Mouse (Mus musculus) brown adipose tissue, adult 24 weeks (tissue): Measurements from ENCODE around the gene Usp28. TPM values are rescaled to one million over a fixed set of nuclear protein-coding genes. Genes with fewer than 3 reads are reported as not detected.
A peak's percentile ranks its signal among the peaks of the same experiment; 100 is the strongest.
"Not testable (repeated sequence)": the region's sequence is repeated elsewhere in the genome, so short reads cannot be mapped to it uniquely, and the experiment has no call there.

Source experiments
- H3K27ac ChIP-seq: fragments of 200-500 bp; replicated peaks from 2 replicates; pipeline ENCODE4 v1.5.1; 2012; ENCODE audit warnings: low read depth, mild to moderate bottlenecking, low read length
- H3K4me1 ChIP-seq: fragments of 200-500 bp; 2 replicates; pipeline ENCODE4 v1.6.1; 2012; ENCODE audit warnings: low read length, mixed read lengths; ENCODE audit not compliant: control insufficient read depth, insufficient read depth, insufficient read length
- H3K4me3 ChIP-seq: fragments of 200-500 bp; 2 replicates; pipeline ENCODE4 v1.5.1; 2012; ENCODE audit warnings: low read depth, mild to moderate bottlenecking, low read length, moderate library complexity; ENCODE audit not compliant: insufficient read depth
- polyA plus RNA-seq: library from polyadenylated mRNA; stranded (reverse); fragments of >200 nt; gene quantifications from 2 replicates; pipeline ENCODE4 v1.2.4, GENCODE M21; 2012; ENCODE audit not compliant: missing spikeins, insufficient read depth, insufficient read length

Usp28 gene
- 5.5 and 9.6 TPM in 2 replicates for polyA plus RNA-seq

DNA sequence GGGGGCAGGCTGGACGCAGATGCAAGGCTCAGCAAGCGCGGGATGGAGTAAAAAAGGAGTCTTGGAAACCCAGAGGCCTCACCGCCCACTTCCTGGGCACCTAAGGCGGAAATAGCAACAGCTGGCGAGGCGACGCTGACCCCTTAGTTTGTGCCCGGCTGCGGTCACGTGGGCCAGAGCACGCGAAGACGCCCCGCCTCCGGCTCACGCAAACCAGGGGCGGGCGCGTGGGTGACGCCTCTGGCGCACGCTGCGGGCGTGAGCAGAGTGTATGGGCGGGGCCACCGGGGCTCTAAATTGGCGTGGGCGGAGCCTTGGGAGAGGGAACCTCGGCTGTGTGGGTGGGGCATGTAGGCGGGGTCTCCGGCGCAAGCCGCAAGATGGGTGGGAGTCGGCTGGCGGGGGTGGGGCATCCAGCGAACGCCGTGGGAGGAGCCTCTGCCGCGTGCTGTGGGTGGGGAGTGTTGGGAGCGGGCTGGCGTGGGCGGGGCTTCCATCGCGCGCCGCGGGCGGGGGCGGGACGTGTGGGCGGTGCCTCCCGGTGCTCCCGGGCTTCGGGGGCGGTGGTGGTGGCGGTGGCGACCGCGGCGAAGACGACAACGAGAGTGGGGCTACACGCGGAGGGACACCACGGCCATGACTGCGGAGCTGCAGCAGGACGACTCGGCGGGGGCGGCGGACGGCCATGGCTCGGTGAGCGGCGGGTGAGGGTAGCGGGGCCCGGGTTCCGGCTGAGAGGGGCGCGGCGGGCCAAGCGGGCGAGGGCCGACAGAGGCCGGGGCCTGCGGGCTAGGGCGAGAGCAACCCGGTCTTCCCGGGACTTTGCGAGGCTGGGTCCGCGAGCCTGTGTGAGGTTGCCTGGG is at the start of gene Usp28:
Gene Usp28 (plus strand): TSS at position 531 of the 863 bp plus-strand sequence.
- Histone ChIP-seq H3K4me3 (peak within 1 kb of the TSS; percentile 79), H3K4me1 (peaks cover 5% of the 10 kb centered on the region; the same call in 1 of the 2 replicates), H3K27ac (peak within 1 kb of the TSS; percentile 74)

DNA sequence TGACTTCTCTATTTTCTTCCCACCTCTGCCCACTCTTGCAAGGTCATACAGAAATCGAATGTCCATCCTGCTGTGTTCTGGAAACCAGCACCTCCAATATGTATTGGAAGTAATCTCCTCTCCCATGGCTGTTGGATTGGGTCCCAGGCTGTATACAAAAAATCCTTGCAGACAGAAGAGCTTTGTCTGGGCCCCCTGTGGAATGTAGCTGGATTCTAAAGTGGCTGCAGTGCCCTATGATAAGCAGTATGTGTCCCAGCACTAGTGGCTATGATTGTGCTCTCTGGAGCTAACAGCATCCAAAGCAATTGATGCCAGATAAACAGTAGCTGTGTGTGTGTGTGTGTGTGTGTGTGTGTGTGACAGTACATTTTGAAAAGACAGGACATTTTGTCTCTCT is 42.8 kb upstream of the Usp28 start:
- Histone ChIP-seq H3K4me1 (no peaks in the 10 kb centered on the region), H3K4me3 (no peak overlapping the region), H3K27ac (no peak overlapping the region)

DNA sequence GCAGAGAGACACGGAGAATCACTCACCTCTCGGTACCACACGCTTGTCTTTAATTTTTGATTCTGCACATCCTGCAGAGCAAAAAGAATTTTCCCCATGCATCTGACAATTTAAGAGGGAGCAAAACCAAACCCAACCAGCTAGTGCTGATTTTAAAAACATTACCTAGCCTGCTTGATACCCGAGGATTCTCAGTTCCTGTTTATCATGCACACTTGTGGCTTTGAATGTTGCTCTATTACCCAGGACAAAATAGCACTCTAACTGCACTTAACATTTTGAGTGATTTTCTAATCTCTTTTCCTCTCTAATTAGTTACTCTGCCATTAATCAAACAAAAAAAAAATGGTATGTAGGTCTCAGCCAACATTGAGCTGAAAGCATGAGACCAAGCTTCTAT is 37.6 kb upstream of the Usp28 start:
- no peak overlapping the region for H3K4me3 ChIP-seq
- no peaks in the 10 kb centered on the region for H3K4me1 ChIP-seq
- no peak overlapping the region for H3K27ac ChIP-seq

DNA sequence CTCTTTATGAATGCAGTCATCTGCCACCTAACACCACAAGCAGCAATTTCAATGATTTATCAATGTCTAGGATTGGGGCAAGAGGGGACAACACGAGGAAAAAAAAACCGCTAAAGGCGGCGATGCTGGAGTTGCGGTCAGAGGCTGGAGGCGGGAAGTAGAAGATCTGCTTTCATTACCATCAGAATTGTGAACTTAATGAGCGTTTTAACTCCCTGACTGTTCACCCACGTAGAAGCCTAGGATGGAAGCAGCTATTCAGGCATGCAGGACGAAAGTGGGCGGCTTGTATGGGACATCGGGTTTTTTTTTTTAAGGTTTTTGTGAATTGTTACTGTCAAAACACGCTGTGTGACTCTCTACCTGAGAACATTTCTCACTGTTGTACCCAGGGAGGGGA is 23.9 kb upstream of the Usp28 start:
- Histone ChIP-seq H3K4me3 (no peak overlapping the region), H3K27ac (no peak overlapping the region), H3K4me1 (no peaks in the 10 kb centered on the region)

DNA sequence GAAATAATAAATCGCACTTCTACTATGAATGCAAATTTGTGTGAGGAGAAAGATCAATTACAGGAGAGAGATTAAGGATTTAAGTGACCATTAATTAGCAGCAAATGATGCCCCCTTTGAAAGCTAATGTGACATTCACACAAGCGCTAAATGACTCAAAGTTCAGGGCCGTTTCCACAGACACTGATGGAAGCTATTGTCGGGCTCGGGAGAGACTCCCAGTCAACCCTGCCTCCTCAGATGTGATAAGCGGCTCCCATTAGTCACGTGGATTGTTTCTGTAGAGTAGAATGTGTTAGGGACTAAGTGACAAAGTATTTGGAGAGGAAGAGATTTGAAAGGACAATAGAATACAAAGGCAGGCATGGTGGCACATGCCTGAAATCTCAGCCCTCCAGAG is 23.0 kb upstream of the Usp28 start:
- Histone ChIP-seq H3K4me3 (no peak overlapping the region), H3K4me1 (no peaks in the 10 kb centered on the region), H3K27ac (no peak overlapping the region)

DNA sequence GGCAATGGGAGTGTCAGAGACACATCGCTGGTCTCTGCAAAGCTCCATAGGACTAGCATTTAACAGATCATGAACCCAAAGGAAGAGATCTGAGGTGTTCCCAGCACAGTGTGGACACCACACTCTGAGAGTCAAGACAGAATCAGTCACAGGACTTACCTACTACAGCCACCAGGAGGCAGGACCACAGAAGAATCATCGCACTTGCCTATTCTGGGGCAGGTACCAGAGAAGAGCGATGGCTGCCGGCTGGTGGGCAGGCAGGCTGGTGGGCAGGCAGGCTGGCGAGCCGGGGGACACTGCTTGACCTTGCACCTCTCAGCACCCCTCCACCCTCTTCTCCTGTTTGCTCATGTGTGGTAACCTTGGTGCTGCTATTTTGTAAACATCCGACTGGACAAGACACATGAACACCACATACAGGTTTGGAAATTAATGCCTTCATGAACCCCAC is 20.6 kb upstream of the Usp28 start, which contains the start of gene Htr3b:
Gene Htr3b (minus strand): TSS at position 404 of the 454 bp plus-strand sequence.
- Histone ChIP-seq H3K4me1 (no peaks in the 10 kb centered on the region), H3K4me3 (no peak within 1 kb of the TSS), H3K27ac (no peak within 1 kb of the TSS)

DNA sequence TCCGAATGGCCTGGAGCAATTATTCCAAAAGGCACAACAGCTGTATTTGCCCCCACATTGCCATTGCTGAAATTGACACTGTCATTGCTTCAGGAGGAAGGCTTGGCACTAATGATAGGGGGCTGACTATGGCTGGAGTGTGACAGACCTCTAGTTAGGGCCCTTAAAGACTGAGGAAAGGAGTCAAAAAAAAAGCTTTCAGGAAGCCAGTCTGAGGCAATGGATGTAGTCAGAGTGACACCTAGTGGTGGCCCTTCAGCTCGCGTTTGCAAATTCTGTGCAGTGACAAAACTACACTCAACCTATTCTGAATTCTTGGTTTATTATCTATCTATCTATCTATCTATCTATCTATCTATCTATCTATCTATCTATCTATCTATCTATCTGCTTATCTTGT is 12.7 kb upstream of the Usp28 start:
- Histone ChIP-seq H3K4me1 (no peaks in the 10 kb centered on the region), H3K27ac (no peak overlapping the region), H3K4me3 (no peak overlapping the region)

DNA sequence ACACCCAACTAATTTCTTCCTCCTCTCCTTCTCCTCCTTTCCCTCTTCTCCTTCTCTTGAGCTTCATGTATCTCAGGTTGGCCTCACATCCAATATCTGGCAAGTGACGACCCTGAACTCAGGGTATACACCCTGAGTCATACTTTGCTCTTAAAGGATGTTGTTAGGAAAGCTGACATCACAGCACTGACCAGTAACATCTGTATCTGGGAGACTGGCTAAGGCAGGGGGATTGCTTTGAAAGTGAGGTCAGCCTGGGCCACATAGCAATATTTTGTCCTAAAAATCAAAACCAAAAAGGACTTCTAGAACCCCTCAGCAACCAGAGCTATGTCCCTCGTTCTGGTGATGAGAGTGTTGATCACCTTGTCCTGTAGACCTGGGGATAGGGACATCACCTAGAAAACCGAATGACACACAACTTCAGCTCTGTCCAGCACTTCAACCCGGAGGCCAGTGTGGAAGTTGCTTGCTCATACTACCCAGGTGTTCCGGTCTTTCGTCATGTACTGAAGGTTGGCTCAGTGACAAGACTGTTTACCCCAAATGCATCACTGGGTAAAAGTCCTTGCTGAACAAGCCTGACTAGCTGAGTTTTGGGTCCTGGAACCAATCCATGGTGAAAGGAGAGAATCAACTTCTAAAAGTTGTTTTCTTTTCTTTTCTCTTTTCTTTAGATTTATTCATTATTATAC is 8.4 kb upstream of the Usp28 start:
- H3K4me1 ChIP-seq = no peaks in the 10 kb centered on the region; the same call in 1 of the 2 replicates
- H3K4me3 ChIP-seq = no peak overlapping the region
- H3K27ac ChIP-seq = no peak overlapping the region

DNA sequence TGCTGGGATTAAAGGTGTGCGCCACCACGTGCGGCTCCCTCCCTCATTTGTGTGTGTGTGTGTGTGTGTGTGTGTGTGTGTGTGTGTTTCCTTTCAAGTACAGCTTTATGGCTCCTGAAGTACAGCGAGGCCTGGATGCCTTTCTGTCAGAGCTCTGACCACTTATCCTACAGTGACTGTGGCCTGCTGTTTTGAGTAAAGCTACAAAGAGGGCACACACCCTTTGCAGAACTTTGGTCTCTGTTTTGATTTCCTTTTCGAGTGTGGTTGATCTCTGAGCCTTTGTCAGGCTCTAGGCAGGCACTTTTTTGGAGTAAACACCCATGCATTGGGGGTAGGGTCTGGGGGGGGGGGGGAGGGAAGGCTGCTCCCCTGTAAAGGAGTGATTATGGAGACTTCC is 4.8 kb upstream of the Usp28 start:
- no peak overlapping the region for H3K27ac ChIP-seq
- no peak overlapping the region for H3K4me3 ChIP-seq
- H3K4me1 ChIP-seq = no peaks in the 10 kb centered on the region; the same call in 1 of the 2 replicates

DNA sequence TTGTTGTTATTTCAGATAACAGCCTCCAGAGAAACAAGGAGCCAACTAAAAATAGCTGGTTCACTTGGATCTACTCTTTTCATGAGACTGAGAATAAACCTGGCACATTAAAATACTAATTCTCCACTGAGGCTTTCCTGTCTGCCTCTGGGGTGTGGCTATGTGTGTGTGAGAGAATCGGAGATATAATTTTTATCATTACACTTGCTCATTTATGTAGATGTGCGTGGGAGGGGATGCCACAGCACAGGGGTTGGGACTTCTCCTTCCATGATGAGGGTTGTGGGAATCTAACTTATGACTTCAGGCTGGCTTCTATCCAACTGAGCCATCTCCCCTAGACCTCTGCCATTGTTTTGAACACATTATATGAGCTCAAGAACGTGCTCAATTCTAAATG is 4.4 kb upstream of the Usp28 start:
- H3K4me3 ChIP-seq = no peak overlapping the region
- H3K27ac ChIP-seq = no peak overlapping the region
- H3K4me1 ChIP-seq = no peaks in the 10 kb centered on the region; the same call in 1 of the 2 replicates

DNA sequence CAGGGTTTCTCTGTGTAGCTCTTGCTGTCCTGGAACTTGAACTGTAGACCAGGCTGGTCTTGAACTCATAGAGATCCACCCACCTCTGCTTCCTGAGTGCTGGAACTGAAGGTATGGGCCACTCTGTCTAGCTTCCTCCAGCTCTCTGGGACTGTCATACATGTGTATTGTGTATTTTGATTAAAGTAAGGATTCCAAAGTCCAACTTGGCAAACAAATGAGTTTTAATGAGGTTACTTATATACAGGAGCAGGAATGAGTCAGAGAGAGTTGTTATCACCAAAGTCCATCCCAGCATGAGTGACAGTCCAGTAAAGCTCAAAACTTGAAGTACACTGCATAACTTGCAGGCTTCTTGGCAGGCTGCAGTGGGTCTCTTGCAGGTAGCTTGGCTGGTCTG is 3.3 kb upstream of the Usp28 start:
- Histone ChIP-seq H3K27ac (no peak overlapping the region; the same call in 1 of the 2 replicates), H3K4me1 (no peaks in the 10 kb centered on the region; the same call in 1 of the 2 replicates), H3K4me3 (no peak overlapping the region)

DNA sequence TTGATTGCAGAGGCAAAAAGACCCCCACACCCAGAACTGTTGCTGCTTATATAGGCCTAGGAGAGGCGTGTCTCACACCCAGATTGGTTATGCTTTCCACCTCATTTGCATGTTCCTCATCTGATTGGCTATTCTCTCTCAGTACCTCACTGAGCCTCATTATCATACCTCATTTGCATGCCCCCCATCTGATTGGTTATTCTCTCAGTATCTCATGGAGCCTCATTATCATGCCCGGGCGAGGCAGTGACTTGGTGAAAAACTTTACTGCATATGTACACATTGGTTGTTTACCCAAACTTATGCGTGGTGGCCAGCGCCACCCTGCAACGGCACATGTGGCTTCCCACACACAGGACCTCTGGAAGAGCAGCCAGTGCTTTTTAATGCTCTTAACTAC is 1.4 kb upstream of the Usp28 start:
- H3K4me3 ChIP-seq, H3K4me1 ChIP-seq, H3K27ac ChIP-seq: not testable (repeated sequence)

DNA sequence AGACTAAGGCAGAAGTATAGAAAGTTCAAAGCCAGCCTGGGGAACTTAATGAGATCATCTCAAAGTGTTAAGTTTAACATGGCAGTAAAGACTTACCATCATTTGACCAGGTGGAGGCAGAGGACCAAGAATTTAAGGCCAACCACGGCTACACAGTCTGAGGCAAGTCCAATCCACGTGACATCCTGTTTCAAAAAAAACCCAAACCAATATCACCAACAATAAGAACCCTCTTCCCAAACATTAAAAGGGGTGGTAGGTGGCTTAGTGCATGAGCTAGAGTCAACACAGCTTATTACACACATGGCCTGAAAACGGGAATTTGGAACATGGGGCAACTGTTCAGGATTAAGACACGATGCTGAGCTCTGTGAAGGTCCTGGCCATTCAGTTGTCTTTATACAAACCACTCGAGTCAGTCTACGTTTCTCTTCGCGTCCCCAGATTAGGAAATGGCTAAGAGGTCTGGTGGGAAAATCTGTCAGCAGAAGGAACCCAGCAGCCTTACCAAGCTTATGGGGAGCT is 793 bp upstream of the Usp28 start:
- Histone ChIP-seq H3K27ac (peak overlapping the region; percentile 74), H3K4me3 (peak overlapping the region; percentile 63), H3K4me1 (peaks cover 5% of the 10 kb centered on the region; the same call in 1 of the 2 replicates)

DNA sequence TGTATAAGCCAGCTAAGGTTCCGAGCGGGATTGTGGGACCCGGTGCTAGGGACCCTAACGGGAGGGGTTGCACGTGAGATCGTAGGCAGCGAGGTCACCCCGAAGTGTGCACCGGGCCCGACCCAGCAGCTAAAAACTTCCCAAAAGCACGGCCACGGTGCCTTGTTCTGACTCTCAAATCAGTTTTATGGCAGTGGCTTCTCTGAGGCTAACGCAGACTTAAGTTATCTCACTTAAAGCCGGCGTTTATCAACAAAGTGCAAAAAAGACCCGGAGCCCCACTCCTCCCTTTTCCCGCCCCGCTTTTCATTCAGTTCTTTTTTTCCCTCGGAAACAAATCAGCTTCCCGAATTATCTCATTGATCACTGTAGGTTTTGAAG is 523 bp downstream of the Usp28 start:
- H3K4me3 ChIP-seq = peak overlapping the region; percentile 79
- H3K4me1 ChIP-seq = peaks cover 5% of the 10 kb centered on the region; the same call in 1 of the 2 replicates
- H3K27ac ChIP-seq = no peak overlapping the region; the same call in 1 of the 2 replicates

DNA sequence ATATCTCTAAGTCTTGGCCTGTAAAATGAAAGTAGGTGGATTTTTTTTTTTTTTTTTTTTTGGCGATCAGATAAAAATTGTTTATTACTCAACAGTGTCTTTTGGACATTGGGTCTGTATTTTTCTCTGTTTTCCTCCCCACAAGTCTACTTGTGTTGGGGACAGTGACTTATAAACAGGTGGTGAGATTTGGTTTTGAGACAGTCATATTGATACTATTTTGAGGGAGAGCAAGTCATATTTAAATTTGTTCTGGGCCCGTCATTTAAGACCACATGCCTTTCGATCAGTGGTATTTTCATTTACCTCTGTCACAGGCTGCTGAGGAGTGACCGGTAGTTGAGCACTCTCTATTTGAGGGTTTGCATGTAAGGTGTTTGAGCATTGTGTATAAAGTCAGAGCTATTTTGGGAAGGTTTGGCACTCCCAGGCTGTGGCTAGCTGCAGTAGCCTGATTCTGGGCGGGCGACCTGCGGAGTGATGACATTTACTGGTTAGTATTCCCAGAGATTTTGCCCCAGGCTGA is 1.5 kb downstream of the Usp28 start:
- peaks cover 5% of the 10 kb centered on the region; the same call in 1 of the 2 replicates for H3K4me1 ChIP-seq
- H3K4me3 ChIP-seq = peak overlapping the region; percentile 11; the same call in 1 of the 2 replicates
- H3K27ac ChIP-seq = no peak overlapping the region
